Mouse (Mus musculus) lung, postnatal 0 days (tissue): ENCODE measurements around the gene Hoxa7.

Experiments used
- CTCF ChIP-seq: IDR thresholded peaks from 2 replicates; pipeline ENCODE4 v1.5.1; 2016; ENCODE audit warnings: antibody characterized with exemption, mild to moderate bottlenecking
- EP300 ChIP-seq: IDR thresholded peaks from 2 replicates; pipeline ENCODE4 v1.6.1; 2016; ENCODE audit warnings: antibody characterized with exemption, mild to moderate bottlenecking, control low read depth

DNA sequence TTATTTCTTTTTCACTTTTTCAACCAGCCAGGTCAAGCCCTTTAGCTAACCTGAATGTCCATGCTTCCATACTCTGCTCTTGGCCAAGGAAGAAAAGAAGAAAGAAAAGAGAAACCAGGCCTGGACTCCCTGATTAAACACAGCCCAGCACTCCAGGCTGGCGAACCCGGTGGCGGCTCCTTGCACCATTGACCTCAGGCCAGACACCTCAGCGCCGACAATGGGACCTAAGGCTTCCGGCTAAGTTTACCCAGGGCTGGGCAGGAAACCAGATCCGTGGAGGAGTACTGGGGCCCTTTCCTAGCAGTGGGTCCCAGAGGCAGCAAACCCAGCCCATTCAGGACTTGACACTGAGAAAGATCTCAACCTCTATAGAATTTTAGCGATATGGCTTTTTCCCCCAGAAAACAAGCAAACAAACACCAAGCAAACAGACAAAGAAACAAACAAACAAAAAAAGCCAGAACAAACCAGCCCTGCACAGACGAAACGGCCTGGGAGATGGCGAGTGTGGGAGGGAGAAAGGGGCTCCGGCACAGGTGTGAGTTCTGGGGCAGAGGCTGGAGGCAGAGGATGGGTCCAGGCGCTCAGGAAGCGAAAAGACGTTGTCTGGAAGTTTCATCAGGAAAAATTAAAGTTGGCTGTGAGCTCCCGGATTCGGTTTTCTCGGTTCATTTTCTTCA is 10.4 kb upstream of the Hoxa7 start:
- TF ChIP-seq CTCF (no peak), EP300 (no peak)
